Mouse (Mus musculus) C2C12 (cell line): ENCODE data around the gene Gm9844.

Experiments
- CTCF ChIP-seq: IDR thresholded peaks from one replicate; pipeline ENCODE4 v1.5.1; 2011; ENCODE audit not compliant: control insufficient read depth, insufficient read depth, insufficient read length
- USF1 ChIP-seq: IDR thresholded peaks from one replicate; pipeline ENCODE4 v1.6.1; 2011; ENCODE audit warnings: low read depth, mild to moderate bottlenecking, control low read depth, moderate library complexity

- TF ChIP-seq USF1, result no peak
- TF ChIP-seq CTCF, result no peak
Measured at GRCm38 (mm10) chr7:24839410-24839808, 22.6 kb upstream of the Gm9844 start.
